Mouse (Mus musculus) stomach, postnatal 0 days (tissue): Measurements from ENCODE around the gene Gm5150.
"Not testable (repeated sequence)": the region's sequence is repeated elsewhere in the genome, so short reads cannot be mapped to it uniquely, and the experiment has no call there.

Source experiments
- CTCF ChIP-seq: IDR thresholded peaks from 2 replicates; pipeline ENCODE4 v1.5.1; 2016; ENCODE audit warnings: antibody characterized with exemption, low read depth, mild to moderate bottlenecking, moderate library complexity
- EP300 ChIP-seq: optimal IDR thresholded peaks from 2 replicates; pipeline ENCODE3; 2016; ENCODE audit warnings: antibody characterized with exemption

GRCm38 (mm10) chr3:15999479-15999878 is 6.8 kb downstream of the Gm5150 start:
- TF ChIP-seq EP300, CTCF: not testable (repeated sequence)
